Mouse (Mus musculus) intestine, postnatal 0 days (tissue): ENCODE measurements around the gene Ptprf. TPM values are rescaled to one million over a fixed set of nuclear protein-coding genes. Genes with fewer than 3 reads are reported as not detected.

ENCODE experiments used
- ATAC-seq: fragments of 200-750 bp; cut with Nextera tagmentation; 2 replicates; pipeline ENCODE4 v1.8.0; 2017; ENCODE audit warnings: mild to moderate bottlenecking, moderate TSS enrichment, moderate library complexity
- H3K27ac ChIP-seq: fragments of 300-500 bp; sonication (generic); 2 replicates; pipeline ENCODE4 v1.5.1; 2014; ENCODE audit warnings: mild to moderate bottlenecking, low read depth, low read length, moderate library complexity
- H3K27me3 ChIP-seq: fragments of 300-500 bp; sonication (generic); replicated peaks from 2 replicates; pipeline ENCODE4 v1.6.1; 2014; ENCODE audit warnings: low read length, mixed read lengths; ENCODE audit not compliant: control insufficient read depth, insufficient read depth
- H3K36me3 ChIP-seq: fragments of 300-500 bp; sonication (generic); 2 replicates; pipeline ENCODE4 v1.6.1; 2014; ENCODE audit warnings: mild to moderate bottlenecking, moderate library complexity; ENCODE audit not compliant: control insufficient read depth, insufficient read depth
- H3K4me1 ChIP-seq: fragments of 300-500 bp; sonication (generic); replicated peaks from 2 replicates; pipeline ENCODE4 v1.6.1; 2014; ENCODE audit warnings: antibody characterized with exemption, low read length, mixed read lengths; ENCODE audit not compliant: control insufficient read depth, insufficient read depth
- H3K4me2 ChIP-seq: fragments of 300-500 bp; sonication (generic); replicated peaks from 2 replicates; pipeline ENCODE4 v1.6.1; 2014; ENCODE audit warnings: low read depth, mild to moderate bottlenecking, moderate library complexity
- H3K4me3 ChIP-seq: fragments of 300-500 bp; sonication (generic); 2 replicates; pipeline ENCODE4 v1.5.1; 2014; ENCODE audit warnings: low read depth, low read length
- H3K9ac ChIP-seq: fragments of 300-500 bp; sonication (generic); 2 replicates; pipeline ENCODE4 v1.6.1; 2014; ENCODE audit warnings: mild to moderate bottlenecking, low read depth, low read length
- H3K9me3 ChIP-seq: fragments of 300-500 bp; sonication (generic); 2 replicates; pipeline ENCODE4 v1.6.1; 2016; ENCODE audit warnings: mixed run types; ENCODE audit not compliant: control insufficient read depth
- CTCF ChIP-seq: sonication (generic); IDR thresholded peaks from 2 replicates; pipeline ENCODE4 v1.5.1; 2016; ENCODE audit warnings: low read depth, mild to moderate bottlenecking, control low read depth, antibody characterized with exemption, moderate library complexity
- WGBS: fragments of 180-500 bp; shearing (Covaris S2); extraction: QIAGEN DNeasy Blood & Tissue Kit; methylation state at CpG from one replicate; pipeline ENCODE4 v1.1.7; 2014; 5-methylcytosine and 5-hydroxymethylcytosine counted together
- polyA plus RNA-seq: library from polyadenylated mRNA; unstranded; fragments of >200 nt; fragmentation: Nextera tagmentation; extraction: Ambion mirVana; gene quantifications from 2 replicates; pipeline ENCODE4 v1.2.1, GENCODE M21; 2015

Ptprf gene
- polyA plus RNA-seq, 1 experiment from 2014 or later = 32.8 TPM

DNA sequence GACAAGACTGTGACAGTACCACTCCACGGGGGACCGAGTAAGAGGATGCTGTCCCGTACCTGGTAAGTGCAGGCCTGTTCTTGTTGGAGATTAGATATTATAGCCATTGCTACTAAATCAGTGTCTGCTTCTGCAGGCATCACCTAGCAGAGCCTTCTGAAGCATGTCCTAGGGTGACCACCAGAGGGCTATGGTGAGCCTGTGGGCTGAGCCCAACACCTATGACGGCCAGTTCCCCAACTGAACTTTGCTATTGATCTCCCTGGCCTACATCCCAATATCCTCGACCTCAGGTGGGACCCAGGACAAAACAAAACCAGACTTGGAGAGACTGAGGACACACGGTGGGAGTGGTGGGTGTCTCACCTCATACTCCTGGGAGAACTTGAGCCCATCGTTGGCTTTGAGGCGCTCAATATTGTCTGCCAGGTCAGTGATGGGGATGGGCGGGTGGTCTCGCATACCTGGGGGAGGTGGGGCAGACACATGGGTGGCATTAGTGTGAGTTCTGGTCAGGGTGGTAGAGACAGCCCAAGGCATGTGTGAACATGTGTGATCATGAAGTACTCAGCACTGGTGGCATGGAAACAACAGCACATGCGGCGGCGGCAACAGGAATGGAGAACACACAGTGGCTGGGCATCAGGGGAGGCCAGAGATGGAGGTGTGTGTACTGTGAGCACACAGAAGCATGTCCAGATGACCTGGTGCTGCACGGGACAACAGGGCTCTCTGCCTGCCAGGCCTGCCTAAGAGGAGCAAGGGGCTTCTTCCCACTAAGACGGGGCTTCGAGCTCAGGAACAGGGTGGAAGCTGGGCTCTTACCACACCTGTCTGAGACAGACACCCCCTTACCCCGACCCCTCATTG lies 74.2 kb downstream of the Ptprf start:
- no peaks in the 10 kb centered on the region for H3K9me3 ChIP-seq
- no peak for ATAC-seq
- H3K4me2 ChIP-seq = no peak overlapping the region
- no peak overlapping the region for H3K27ac ChIP-seq
- WGBS = 77% methylated on average over 17 of the region's 17 CpGs
- no peaks in the 10 kb centered on the region for H3K4me1 ChIP-seq
- TF ChIP-seq CTCF = peak; percentile 95
- H3K4me3 ChIP-seq = no peak overlapping the region
- no peak overlapping the region for H3K9ac ChIP-seq
- peaks cover 93% of the 10 kb centered on the region for H3K36me3 ChIP-seq
- H3K27me3 ChIP-seq = no peaks in the 10 kb centered on the region

DNA sequence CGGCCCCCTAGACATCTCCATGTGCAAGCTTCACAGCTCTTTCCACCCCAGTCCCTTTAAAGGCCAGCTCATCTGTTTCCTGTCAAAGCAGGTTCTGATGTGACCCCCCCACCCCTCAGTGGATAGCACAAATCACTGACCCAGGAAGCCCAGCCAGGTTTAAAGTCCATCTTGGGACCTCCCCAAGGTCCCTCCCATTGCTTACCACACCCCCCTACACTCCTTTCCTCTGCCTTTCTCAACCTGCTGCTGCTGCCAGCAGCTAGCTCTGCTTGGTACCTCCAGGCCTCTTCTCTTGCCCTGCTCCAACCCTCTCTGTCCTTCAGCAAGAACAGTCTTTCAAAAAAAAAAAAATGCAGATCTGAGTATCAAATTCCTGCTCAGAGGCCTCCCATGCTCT lies 76.3 kb downstream of the Ptprf start:
- H3K9me3 ChIP-seq = no peaks in the 10 kb centered on the region
- H3K4me3 ChIP-seq = no peak overlapping the region
- H3K4me1 ChIP-seq = no peaks in the 10 kb centered on the region
- ATAC-seq = no peak
- H3K27me3 ChIP-seq = no peaks in the 10 kb centered on the region
- TF ChIP-seq CTCF = no peak
- H3K27ac ChIP-seq = 0 out of 2 replicates have a peak overlapping the region, but pooled peaks have one; percentile 2
- no peak overlapping the region for H3K4me2 ChIP-seq
- H3K9ac ChIP-seq = no peak overlapping the region
- WGBS = 93% methylated on average over 1 of the region's 1 CpGs
- H3K36me3 ChIP-seq = peaks cover 93% of the 10 kb centered on the region

DNA sequence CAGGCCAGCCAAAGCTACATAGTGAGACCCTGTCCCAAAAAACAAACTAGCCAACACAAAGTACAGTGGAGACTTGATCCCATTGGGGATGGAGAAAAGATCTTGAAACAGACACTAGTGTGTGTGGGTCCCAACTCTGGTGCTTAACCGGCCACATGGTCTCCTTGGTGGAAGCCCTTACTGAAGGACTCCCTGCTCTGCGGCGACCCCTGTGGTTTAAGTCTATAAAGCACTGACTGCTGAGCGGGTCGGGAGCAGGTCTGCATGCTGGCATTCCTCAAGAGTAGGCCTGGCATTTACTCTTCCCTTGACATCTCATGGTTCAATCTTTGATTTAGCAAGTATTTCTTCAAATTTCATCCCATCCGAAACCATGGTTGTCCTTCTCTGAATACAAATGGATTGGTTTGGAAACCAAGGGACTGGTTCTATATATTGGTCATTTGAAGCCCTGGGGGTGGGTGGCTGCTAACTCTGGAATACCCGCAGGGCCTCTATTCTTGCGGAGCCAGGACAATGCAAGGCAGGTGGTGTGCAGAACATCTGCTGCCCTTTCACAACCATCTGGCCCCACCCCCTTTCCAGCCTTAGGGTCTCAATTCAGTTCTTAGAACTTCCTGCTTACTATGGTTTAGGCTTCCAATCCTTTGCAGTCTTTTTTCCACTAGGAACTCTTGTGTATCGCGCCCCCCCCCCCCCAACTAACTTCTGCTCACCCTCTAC lies 84.1 kb downstream of the Ptprf start:
- Histone ChIP-seq H3K9ac (no peak overlapping the region), H3K27me3 (no peaks in the 10 kb centered on the region), H3K9me3 (no peaks in the 10 kb centered on the region), H3K27ac (no peak overlapping the region), H3K4me3 (no peak overlapping the region), H3K36me3 (peaks cover 42% of the 10 kb centered on the region), H3K4me2 (no peak overlapping the region), H3K4me1 (no peaks in the 10 kb centered on the region)
- 0 out of 2 replicates have a peak, but pooled peaks have one; percentile 12 for ATAC-seq
- WGBS = 71% methylated on average over 10 of the region's 10 CpGs
- peak; percentile 53 for TF ChIP-seq CTCF

DNA sequence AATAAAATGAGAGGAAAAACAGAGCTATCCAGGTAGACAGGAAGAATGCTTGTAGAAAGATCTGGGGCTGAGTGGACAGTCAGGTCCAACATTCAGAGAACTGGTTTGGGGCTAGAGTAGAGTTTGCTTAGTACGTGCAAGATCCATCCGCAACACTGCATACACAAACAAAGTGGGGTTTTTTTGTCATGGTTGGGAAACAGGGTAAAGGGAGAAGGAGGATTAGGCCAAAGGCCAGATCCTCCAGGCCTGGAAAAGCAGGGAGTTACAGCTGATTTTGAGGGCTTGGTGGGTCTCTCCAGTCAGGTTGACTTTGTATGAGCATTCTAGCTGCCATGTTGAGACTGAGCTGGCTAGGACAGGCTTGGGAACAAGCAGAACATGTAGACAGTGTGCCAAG lies 85.3 kb downstream of the Ptprf start:
- ATAC-seq = no peak
- Histone ChIP-seq H3K27ac (no peak overlapping the region), H3K36me3 (peaks cover 30% of the 10 kb centered on the region), H3K9ac (no peak overlapping the region), H3K4me3 (no peak overlapping the region), H3K27me3 (no peaks in the 10 kb centered on the region), H3K4me1 (no peaks in the 10 kb centered on the region), H3K9me3 (no peaks in the 10 kb centered on the region), H3K4me2 (no peak overlapping the region)
- no peak for TF ChIP-seq CTCF
- 87% methylated on average over 2 of the region's 2 CpGs for WGBS

DNA sequence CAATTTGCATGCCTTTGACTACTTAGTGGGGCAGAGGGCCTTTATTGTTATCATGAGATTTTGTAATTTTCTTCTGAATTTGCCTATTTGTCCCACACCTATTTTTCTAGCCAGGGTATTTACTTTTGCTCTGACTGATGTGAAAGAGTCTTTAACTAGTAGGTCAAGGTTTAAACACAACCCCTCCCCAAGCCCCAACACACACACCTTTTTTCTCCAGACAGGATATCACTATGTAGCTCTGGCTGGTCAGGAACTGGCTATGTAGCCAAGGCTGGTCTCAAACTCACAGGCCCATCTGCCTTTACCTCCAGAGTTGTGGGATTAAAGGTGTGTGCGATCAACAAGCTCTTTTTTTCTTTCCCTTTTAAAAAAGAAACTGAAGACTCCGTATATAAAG lies 92.1 kb downstream of the Ptprf start:
- Histone ChIP-seq H3K9ac (no peak overlapping the region), H3K9me3 (no peaks in the 10 kb centered on the region), H3K27me3 (no peaks in the 10 kb centered on the region), H3K36me3 (no peaks in the 10 kb centered on the region), H3K4me2 (no peak overlapping the region), H3K27ac (no peak overlapping the region), H3K4me1 (no peaks in the 10 kb centered on the region), H3K4me3 (no peak overlapping the region)
- 88% methylated on average over 2 of the region's 2 CpGs for WGBS
- no peak for TF ChIP-seq CTCF
- ATAC-seq = no peak

DNA sequence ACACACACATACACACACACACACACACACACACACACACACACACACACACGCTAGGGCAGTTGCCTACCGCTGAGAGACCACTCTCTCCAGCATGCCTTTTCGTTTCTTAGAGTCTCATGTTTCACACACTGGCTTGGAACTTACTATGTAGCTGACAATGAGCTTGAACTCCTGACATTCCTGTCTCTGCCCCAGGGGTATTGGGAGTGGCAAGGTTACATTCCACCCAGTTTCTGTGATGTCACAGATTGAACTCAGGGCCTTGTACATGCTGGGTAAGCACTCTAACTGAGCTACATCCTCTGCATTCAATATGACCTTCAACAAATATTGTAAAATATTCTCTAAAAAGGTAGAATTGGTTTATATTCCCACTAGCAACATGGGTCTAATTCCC lies 92.6 kb downstream of the Ptprf start:
- no peaks in the 10 kb centered on the region for H3K36me3 ChIP-seq
- ATAC-seq = no peak
- no peaks in the 10 kb centered on the region for H3K4me1 ChIP-seq
- no peak overlapping the region for H3K4me2 ChIP-seq
- no peak overlapping the region for H3K4me3 ChIP-seq
- no peaks in the 10 kb centered on the region for H3K9me3 ChIP-seq
- WGBS = 82% methylated on average over 3 of the region's 3 CpGs
- no peak for TF ChIP-seq CTCF
- no peaks in the 10 kb centered on the region for H3K27me3 ChIP-seq
- H3K9ac ChIP-seq = no peak overlapping the region
- H3K27ac ChIP-seq = no peak overlapping the region
